Mouse (Mus musculus): ENCODE measurements at regions not wholly inside any gene's neighbourhood (a gene's known extent, or its start where the extent isn't known, plus 50 kb on each side); places are given as distances from the start of the nearest gene placed in this dataset.
A peak's percentile ranks its signal among the peaks of the same experiment; 100 is the strongest.

DNA sequence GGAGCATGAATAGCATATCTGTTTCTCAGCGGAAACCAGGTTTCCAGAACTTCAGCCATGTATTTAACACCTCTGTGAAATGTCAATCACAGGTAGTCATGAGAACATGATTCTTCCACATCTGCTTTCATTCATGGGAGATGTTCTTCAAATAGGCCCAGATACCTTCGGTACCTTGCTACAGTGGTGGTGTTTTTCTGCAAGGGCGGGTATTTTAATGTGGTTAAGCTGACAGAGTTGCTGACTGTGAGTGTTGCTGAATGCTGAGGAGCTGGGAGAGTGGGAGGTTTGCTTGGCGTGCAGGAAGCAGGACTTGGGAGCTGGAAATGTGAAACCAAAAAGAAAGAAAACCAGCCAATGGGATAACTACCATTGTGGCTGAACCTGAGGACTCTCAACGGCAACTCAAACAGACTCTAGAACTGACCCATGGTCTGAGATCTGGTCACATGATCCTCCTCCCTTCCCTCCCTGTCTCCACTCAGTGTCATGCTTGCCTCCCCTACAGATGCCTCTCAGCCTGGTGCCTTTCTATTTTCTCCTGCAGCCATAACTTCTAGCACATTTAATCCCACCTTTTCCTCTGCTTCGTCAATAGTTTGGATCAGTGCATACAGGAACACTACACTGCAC, 317.0 kb upstream of the Pard3b start:
- Histone ChIP-seq H3K9me3 (ENCODE audit: low read length) (no peaks in the 10 kb centered on the region), H3K4me2 (ENCODE audit: low read depth, low read length) (no peak overlapping the region), H3K4me3 (ENCODE audit: low read length) (no peak overlapping the region), H3K4me1 (ENCODE audit: insufficient read depth, low read length) (no peaks in the 10 kb centered on the region), H3K36me3 (ENCODE audit: insufficient read depth, low read length) (no peaks in the 10 kb centered on the region), H3K27ac (no peak overlapping the region), H3K9ac (replicated peaks; ENCODE audit: low read length) (no peak overlapping the region), H3K27me3 (ENCODE audit: insufficient read depth, low read length) (no peaks in the 10 kb centered on the region)
- DNase-seq (ENCODE audit: low spot score) (no peak), ATAC-seq (no peak)
- 81% methylated on average over 6 of the region's 6 CpGs for WGBS
- TF ChIP-seq CTCF (IDR thresholded peaks at IDR 0.05; ENCODE audit: low read depth): no peak

DNA sequence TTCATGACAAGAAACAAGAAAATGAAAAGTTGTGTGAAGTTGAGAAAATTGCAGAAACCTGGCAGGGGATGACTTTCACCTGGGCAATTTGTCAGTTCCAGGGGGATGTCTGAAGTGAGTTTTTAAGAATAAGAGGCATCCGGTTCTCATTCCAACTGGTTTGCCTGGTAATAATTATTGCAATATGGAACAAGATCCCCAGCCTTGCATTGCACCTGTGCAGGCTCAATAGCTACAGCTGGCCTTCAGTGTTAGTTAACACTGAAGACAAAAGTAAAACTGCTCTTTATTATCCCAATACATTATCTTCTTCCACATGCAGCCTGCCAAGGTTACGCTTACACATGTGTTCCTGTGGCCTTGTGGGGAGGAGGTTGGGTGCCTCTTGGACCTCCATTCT, 307.2 kb upstream of the Pard3b start:
- H3K4me1 ChIP-seq (ENCODE audit: insufficient read depth, low read length): no peaks in the 10 kb centered on the region
- no peak for ATAC-seq
- H3K9ac ChIP-seq (replicated peaks; ENCODE audit: low read length): no peak overlapping the region
- H3K27me3 ChIP-seq (ENCODE audit: insufficient read depth, low read length): no peaks in the 10 kb centered on the region
- no peaks in the 10 kb centered on the region for H3K36me3 ChIP-seq (ENCODE audit: insufficient read depth, low read length)
- H3K27ac ChIP-seq: no peak overlapping the region
- DNase-seq (ENCODE audit: low spot score): no peak
- no peak for TF ChIP-seq CTCF (IDR thresholded peaks at IDR 0.05; ENCODE audit: low read depth)
- no peaks in the 10 kb centered on the region for H3K9me3 ChIP-seq (ENCODE audit: low read length)
- H3K4me2 ChIP-seq (ENCODE audit: low read depth, low read length): no peak overlapping the region
- no peak overlapping the region for H3K4me3 ChIP-seq (ENCODE audit: low read length)
- WGBS: 91% methylated on average over 2 of the region's 2 CpGs

DNA sequence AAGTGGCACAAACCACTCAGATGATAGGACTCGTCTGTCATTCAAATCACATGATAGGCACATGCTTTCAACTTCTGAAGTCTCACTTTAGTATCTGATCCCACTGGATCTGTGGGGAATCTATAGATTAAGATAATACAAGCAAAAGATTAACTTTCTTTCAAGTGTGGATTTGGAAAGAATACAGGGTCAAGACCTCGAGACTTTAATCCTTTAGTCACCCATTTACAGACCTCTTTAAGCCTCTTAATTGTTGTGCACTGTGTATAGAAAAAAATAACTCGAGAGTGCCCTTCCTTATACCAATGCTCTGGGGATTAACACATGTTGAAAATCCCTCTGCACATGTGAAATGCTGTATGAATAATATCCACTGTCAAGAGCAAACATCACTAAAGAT, 306.7 kb upstream of the Pard3b start:
- Histone ChIP-seq H3K36me3 (ENCODE audit: insufficient read depth, low read length) (no peaks in the 10 kb centered on the region), H3K4me1 (ENCODE audit: insufficient read depth, low read length) (no peaks in the 10 kb centered on the region), H3K4me2 (ENCODE audit: low read depth, low read length) (no peak overlapping the region), H3K4me3 (ENCODE audit: low read length) (no peak overlapping the region), H3K27me3 (ENCODE audit: insufficient read depth, low read length) (no peaks in the 10 kb centered on the region), H3K9ac (replicated peaks; ENCODE audit: low read length) (no peak overlapping the region), H3K27ac (no peak overlapping the region), H3K9me3 (ENCODE audit: low read length) (no peaks in the 10 kb centered on the region)
- DNase-seq (ENCODE audit: low spot score) (no peak), ATAC-seq (no peak)
- TF ChIP-seq CTCF (IDR thresholded peaks at IDR 0.05; ENCODE audit: low read depth): no peak
- 62% methylated on average over 3 of the region's 3 CpGs for WGBS

DNA sequence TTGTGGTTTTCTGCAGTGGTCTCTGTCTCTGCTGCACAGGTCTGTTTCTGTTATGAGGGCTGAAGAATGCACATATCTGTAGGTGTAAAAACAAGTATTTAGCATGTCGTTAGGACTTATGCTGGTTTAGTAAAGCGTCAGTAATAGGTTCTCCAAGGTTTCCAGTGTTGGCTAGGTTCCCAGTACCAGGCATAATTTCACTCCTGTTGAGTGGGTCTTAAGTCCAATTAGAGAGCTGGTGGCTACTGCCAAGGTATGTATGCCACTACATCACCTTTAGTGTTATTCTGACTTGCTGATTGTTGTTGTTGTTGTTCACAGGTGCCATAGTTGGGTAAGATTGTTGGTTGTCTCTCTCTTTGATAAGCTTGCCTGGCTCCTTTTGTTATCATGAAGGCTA, 302.3 kb upstream of the Pard3b start:
- no peaks in the 10 kb centered on the region for H3K9me3 ChIP-seq (ENCODE audit: low read length)
- H3K27me3 ChIP-seq (ENCODE audit: insufficient read depth, low read length): no peaks in the 10 kb centered on the region
- ATAC-seq (no peak), DNase-seq (ENCODE audit: low spot score) (peak; percentile 31)
- H3K4me3 ChIP-seq (ENCODE audit: low read length): no peak overlapping the region
- 55% methylated on average over 2 of the region's 2 CpGs for WGBS
- H3K27ac ChIP-seq: no peak overlapping the region
- no peak for TF ChIP-seq CTCF (IDR thresholded peaks at IDR 0.05; ENCODE audit: low read depth)
- H3K36me3 ChIP-seq (ENCODE audit: insufficient read depth, low read length): no peaks in the 10 kb centered on the region
- H3K9ac ChIP-seq (replicated peaks; ENCODE audit: low read length): no peak overlapping the region
- no peak overlapping the region for H3K4me2 ChIP-seq (ENCODE audit: low read depth, low read length)
- H3K4me1 ChIP-seq (ENCODE audit: insufficient read depth, low read length): no peaks in the 10 kb centered on the region

DNA sequence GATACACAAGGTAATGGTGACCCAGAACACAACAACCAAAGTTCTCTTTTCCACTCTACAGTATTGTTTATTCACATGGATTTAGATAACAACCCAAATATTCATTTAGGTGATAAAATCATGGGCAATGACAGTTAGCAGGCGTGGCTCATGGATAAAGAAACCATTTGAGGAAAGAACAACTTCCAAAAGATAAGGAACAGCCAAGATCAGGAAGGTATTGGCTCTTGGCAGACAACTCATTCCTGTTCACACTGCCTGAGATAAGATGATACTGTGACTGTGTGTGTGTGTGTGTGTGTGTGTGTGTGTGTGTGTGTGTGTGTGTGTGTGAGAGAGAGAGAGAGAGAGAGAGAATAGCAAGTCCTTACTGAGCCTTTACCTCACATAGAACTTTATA, 285.7 kb upstream of the Pard3b start:
- no peaks in the 10 kb centered on the region for H3K4me1 ChIP-seq (ENCODE audit: insufficient read depth, low read length)
- DNase-seq (ENCODE audit: low spot score) (no peak), ATAC-seq (no peak)
- no peaks in the 10 kb centered on the region for H3K36me3 ChIP-seq (ENCODE audit: insufficient read depth, low read length)
- no peaks in the 10 kb centered on the region for H3K9me3 ChIP-seq (ENCODE audit: low read length)
- 98% methylated on average over 1 of the region's 1 CpGs for WGBS
- H3K4me2 ChIP-seq (ENCODE audit: low read depth, low read length): no peak overlapping the region
- H3K27me3 ChIP-seq (ENCODE audit: insufficient read depth, low read length): no peaks in the 10 kb centered on the region
- no peak for TF ChIP-seq CTCF (IDR thresholded peaks at IDR 0.05; ENCODE audit: low read depth)
- H3K9ac ChIP-seq (replicated peaks; ENCODE audit: low read length): no peak overlapping the region
- H3K4me3 ChIP-seq (ENCODE audit: low read length): no peak overlapping the region
- no peak overlapping the region for H3K27ac ChIP-seq

DNA sequence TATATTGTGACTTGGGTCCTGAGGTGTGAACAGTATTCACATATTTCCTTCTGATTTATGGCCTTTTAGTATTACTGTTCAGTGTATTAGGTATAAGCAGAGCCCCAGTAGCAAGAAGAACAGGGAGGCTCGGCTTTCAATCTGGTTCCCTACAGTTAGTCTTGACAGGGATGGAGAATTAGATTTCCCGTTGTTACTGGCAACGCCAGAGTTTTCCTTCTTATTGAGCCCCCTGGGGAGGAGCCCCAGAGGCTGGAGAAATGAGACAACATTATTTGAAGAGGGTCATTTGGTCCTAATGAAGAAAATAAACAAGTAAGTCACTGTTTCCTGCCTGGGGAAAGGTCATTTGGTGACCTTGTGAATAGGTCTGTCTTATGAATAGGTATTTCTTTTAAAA, 285.1 kb upstream of the Pard3b start:
- DNase-seq (ENCODE audit: low spot score): no peak
- ATAC-seq: no peak
- Histone ChIP-seq H3K4me1 (ENCODE audit: insufficient read depth, low read length) (no peaks in the 10 kb centered on the region), H3K9me3 (ENCODE audit: low read length) (no peaks in the 10 kb centered on the region), H3K27ac (no peak overlapping the region), H3K4me3 (ENCODE audit: low read length) (no peak overlapping the region), H3K27me3 (ENCODE audit: insufficient read depth, low read length) (no peaks in the 10 kb centered on the region), H3K9ac (replicated peaks; ENCODE audit: low read length) (no peak overlapping the region), H3K36me3 (ENCODE audit: insufficient read depth, low read length) (no peaks in the 10 kb centered on the region), H3K4me2 (ENCODE audit: low read depth, low read length) (no peak overlapping the region)
- TF ChIP-seq CTCF (IDR thresholded peaks at IDR 0.05; ENCODE audit: low read depth): no peak
- 16% methylated on average over 3 of the region's 3 CpGs for WGBS

DNA sequence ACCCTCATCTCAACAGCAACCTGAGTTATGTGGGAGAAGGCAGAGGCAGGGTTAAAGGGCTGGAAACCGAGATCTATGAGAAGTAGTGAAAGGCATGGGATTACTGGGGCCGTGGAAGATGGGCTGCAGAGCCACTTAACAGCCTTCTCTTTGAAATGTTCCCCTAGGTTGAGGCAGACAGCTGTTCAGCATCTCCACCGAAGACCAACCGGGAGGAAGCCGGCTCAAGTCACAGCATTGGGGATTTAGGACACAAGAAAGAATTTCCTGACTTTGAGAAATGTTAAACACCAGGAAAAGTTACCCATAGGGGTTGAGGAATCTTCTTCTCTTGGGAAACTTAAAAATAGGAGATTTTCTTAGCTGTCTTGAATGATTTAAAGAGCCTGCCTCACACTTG, 283.4 kb upstream of the Pard3b start:
- Histone ChIP-seq H3K36me3 (ENCODE audit: insufficient read depth, low read length) (no peaks in the 10 kb centered on the region), H3K27ac (no peak overlapping the region), H3K27me3 (ENCODE audit: insufficient read depth, low read length) (no peaks in the 10 kb centered on the region), H3K9ac (replicated peaks; ENCODE audit: low read length) (no peak overlapping the region), H3K4me1 (ENCODE audit: insufficient read depth, low read length) (no peaks in the 10 kb centered on the region), H3K9me3 (ENCODE audit: low read length) (no peaks in the 10 kb centered on the region), H3K4me2 (ENCODE audit: low read depth, low read length) (no peak overlapping the region), H3K4me3 (ENCODE audit: low read length) (no peak overlapping the region)
- ATAC-seq (no peak), DNase-seq (ENCODE audit: low spot score) (no peak)
- TF ChIP-seq CTCF (IDR thresholded peaks at IDR 0.05; ENCODE audit: low read depth): no peak
- 69% methylated on average over 5 of the region's 5 CpGs for WGBS
